Mouse (Mus musculus): ENCODE results near the gene Veph1.

DNA sequence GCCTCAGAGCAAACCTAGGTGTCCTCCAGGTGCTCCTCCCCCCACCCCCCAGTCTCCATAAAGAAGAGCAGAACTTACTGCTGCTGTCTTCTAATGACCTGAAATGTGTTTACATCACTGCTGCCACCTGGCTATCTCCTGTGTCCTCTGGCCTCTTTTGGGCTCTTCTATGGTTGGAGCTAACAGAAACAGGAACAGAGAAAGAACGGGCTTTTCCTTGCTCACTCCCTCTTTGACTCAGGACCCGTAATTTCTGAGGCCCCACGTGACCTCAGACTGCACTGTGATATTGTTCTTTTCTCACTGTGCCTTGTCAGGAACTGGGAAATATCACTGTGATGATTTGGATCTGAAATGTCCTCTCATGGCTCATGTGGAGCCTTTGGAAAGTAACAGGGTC, 271.2 kb downstream of the Veph1 start:
- TF ChIP-seq HCFC1 (IDR thresholded peaks at IDR 0.05; ENCODE audit: borderline replicate concordance, insufficient read depth, low read length) (no peak), CHD2 (IDR thresholded peaks at IDR 0.05; ENCODE audit: low read depth, low read length) (no peak), ZC3H11A (IDR thresholded peaks at IDR 0.05; ENCODE audit: borderline replicate concordance, low read depth, low read length) (no peak), MAFK (IDR thresholded peaks at IDR 0.05; ENCODE audit: insufficient read depth, low read depth, low read length) (no peak)
